Mouse (Mus musculus) neural tube, embryonic 14.5 days (tissue): ENCODE results near the gene Kcnq2. TPM values are rescaled to one million over a fixed set of nuclear protein-coding genes. Genes with fewer than 3 reads are reported as not detected.

Source experiments
- ATAC-seq: fragments of 200-750 bp; cut with Nextera tagmentation; 2 replicates; pipeline ENCODE4 v1.8.0; 2017; ENCODE audit warnings: low read depth, mild to moderate bottlenecking, moderate TSS enrichment, moderate library complexity
- H3K27ac ChIP-seq: fragments of 300-500 bp; sonication (generic); 2 replicates; pipeline ENCODE4 v1.5.1; 2014; ENCODE audit warnings: low read depth, mild to moderate bottlenecking, control low read depth, low read length, moderate library complexity, mixed read lengths
- H3K27me3 ChIP-seq: fragments of 300-500 bp; sonication (generic); 2 replicates; pipeline ENCODE4 v1.6.1; 2014; ENCODE audit warnings: low read length; ENCODE audit not compliant: control insufficient read depth, insufficient read depth
- H3K36me3 ChIP-seq: fragments of 300-500 bp; sonication (generic); 2 replicates; pipeline ENCODE4 v1.6.1; 2014; ENCODE audit warnings: low read length, mixed read lengths; ENCODE audit not compliant: control insufficient read depth, insufficient read depth
- H3K4me1 ChIP-seq: fragments of 300-500 bp; sonication (generic); 2 replicates; pipeline ENCODE4 v1.6.1; 2014; ENCODE audit warnings: low read length; ENCODE audit not compliant: control insufficient read depth, insufficient read depth
- H3K4me2 ChIP-seq: fragments of 300-500 bp; sonication (generic); 2 replicates; pipeline ENCODE4 v1.6.1; 2014; ENCODE audit warnings: mild to moderate bottlenecking, low read depth, low read length, control low read depth
- H3K4me3 ChIP-seq: fragments of 300-500 bp; sonication (generic); 2 replicates; pipeline ENCODE4 v1.5.1; 2014; ENCODE audit warnings: low read depth, low read length, control low read depth, mixed read lengths
- H3K9ac ChIP-seq: fragments of 300-500 bp; sonication (generic); replicated peaks from 2 replicates; pipeline ENCODE4 v1.6.1; 2014; ENCODE audit warnings: low read depth, mild to moderate bottlenecking, control low read depth, low read length, mixed read lengths
- H3K9me3 ChIP-seq: fragments of 300-500 bp; sonication (generic); 2 replicates; pipeline ENCODE4 v1.6.1; 2016; ENCODE audit warnings: low read length; ENCODE audit not compliant: control insufficient read depth
- WGBS: fragments of 180-500 bp; shearing (Covaris S2); extraction: QIAGEN DNeasy Blood & Tissue Kit; methylation state at CpG from one replicate; pipeline ENCODE4 v1.1.7; 2014; 5-methylcytosine and 5-hydroxymethylcytosine counted together
- polyA plus RNA-seq: library from polyadenylated mRNA; unstranded; fragments of >200 nt; fragmentation: Nextera tagmentation; extraction: Ambion mirVana; gene quantifications from 2 replicates; pipeline ENCODE4 v1.2.1, GENCODE M21; 2014

Gene Kcnq2
- polyA plus RNA-seq, 1 experiment from 2014 or later = 56.7 TPM

DNA sequence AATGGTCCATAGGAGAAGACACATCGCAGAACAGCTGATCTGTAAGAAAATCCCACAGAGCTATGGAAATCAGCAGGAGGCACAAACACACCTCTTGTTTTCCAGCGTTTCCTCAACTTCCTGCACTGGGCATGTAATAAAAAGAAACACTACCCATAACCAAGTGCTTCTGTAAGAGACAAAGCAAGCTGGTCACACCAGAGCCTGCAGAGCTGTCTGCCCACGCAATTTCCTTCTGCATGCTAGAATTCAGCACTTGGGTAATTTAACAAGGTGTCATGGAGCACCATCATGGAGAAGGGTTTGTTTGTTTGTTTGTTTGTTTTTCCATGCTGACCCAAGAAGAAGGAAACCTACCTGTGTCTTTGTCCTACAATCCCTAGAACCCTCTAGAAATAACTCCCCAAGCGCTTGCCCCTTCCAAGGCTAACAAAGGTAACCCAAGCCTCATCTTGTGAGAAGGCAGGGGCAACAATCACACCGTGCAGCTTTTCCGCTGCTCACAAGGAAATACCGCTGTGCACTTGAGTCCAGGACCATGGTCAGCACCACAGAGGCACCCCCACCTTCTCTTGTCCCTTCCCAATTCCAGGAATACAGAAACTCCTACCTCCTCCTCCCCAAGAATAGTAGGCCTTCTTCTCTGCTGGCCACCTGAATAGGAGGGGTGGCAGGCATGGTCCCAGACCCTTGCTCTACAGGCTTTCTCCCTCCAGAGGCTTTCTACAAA is 9.2 kb downstream of the Kcnq2 start:
- 53% methylated on average over 7 of the region's 7 CpGs for WGBS
- Histone ChIP-seq H3K27ac (no peak overlapping the region), H3K27me3 (no peaks in the 10 kb centered on the region), H3K4me1 (peaks cover 28% of the 10 kb centered on the region), H3K36me3 (no peaks in the 10 kb centered on the region), H3K4me3 (no peak overlapping the region), H3K4me2 (no peak overlapping the region), H3K9ac (no peak overlapping the region), H3K9me3 (no peaks in the 10 kb centered on the region)
- ATAC-seq = no peak

DNA sequence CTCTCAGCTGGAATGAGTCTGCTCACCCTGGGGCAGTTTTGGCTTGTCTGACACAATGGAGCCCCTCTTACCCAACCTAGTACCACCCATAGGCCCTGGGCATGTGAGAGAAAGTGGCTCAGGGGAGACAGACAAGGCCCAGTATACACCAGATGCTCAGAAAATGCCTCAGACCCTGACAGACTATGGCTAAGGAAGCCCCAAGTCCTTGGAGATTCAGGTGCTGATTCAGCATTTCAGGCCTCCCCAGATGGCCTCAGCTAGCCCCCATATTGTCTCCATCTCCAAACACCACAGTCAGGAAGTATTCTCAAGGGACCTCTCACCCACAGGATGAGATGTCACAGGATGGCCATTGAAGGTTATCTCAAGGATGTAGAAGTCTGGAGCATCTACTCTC is 12.5 kb downstream of the Kcnq2 start:
- Histone ChIP-seq H3K9me3 (no peaks in the 10 kb centered on the region), H3K4me2 (no peak overlapping the region), H3K4me1 (peaks cover 32% of the 10 kb centered on the region), H3K27ac (peak overlapping the region; percentile 7; the same call in 1 of the 2 replicates), H3K36me3 (no peaks in the 10 kb centered on the region), H3K4me3 (no peak overlapping the region), H3K27me3 (no peaks in the 10 kb centered on the region), H3K9ac (no peak overlapping the region)
- no peak for ATAC-seq

DNA sequence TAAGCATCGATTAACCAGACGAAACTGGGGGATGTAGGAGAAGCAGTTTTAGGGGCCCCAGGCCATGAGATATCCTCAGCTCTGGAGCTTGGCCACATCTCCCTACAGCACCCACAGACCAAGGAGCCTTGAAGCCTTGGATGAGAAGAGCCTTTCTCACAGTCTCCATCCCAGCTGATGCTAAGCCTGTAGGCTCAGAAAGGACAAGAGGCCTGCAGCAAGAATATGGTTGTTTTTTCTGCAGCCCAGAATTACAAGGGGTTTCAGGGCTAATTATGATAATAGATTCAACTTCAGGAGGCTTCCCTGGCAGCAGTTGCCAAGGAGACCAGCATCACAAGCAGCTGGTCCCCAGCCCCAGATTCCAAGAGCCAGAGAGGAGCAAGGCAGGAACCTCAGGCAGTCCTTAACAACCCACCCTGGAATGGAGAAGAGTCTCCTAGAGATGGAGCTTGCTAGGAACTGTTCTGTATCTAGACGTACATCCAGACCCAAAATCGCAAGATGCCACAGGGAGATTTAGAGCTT is 14.1 kb downstream of the Kcnq2 start:
- no peaks in the 10 kb centered on the region for H3K36me3 ChIP-seq
- no peak overlapping the region for H3K9ac ChIP-seq
- no peaks in the 10 kb centered on the region for H3K27me3 ChIP-seq
- H3K4me1 ChIP-seq = peaks cover 32% of the 10 kb centered on the region
- no peak overlapping the region for H3K27ac ChIP-seq
- H3K4me2 ChIP-seq = no peak overlapping the region
- ATAC-seq = no peak
- no peak overlapping the region for H3K4me3 ChIP-seq
- H3K9me3 ChIP-seq = no peaks in the 10 kb centered on the region
- WGBS = 60% methylated on average over 4 of the region's 4 CpGs

DNA sequence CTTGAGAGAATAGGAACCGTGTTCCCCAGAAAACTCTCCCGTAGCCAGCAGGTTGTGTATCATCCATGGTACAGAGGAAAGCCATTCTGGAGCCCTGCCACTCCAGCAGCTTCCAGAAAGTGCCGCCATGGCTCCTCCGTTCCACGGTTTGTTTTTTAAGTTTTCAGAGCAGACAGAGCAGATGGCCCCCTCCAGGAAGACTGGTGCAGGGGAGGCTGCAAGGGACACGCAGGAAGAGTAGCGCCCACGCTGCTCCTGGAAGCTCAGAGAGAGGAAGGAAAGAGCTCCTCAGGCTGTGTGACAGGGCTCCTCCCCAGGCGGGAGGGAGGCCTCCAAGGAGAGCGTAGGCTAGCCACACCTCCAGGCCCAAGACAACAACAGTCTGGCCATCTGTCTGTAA is 15.1 kb downstream of the Kcnq2 start:
- Histone ChIP-seq H3K4me3 (no peak overlapping the region), H3K4me1 (peaks cover 35% of the 10 kb centered on the region), H3K36me3 (no peaks in the 10 kb centered on the region), H3K27ac (no peak overlapping the region), H3K9me3 (no peaks in the 10 kb centered on the region), H3K27me3 (no peaks in the 10 kb centered on the region), H3K4me2 (no peak overlapping the region), H3K9ac (no peak overlapping the region)
- 44% methylated on average over 10 of the region's 10 CpGs for WGBS
- no peak for ATAC-seq

DNA sequence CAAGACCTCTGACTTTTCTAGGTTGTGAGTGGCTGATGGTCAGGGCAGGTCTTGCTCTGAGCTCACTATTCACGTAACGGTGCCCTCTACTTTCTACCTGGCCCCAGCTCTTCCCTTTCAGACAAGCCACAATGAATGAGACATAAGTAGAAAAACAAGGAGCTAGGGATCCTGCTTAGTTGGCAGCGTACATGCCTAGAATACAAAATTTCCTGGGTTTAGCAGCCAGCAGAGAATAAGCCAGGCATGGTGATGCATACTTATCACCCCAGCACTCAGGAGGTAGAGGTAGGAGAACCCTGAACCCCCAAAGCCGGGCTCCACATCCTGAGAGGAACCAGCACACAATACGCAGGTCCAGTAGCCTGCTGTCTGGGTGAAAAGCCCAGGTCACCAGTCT is 18.7 kb downstream of the Kcnq2 start:
- Histone ChIP-seq H3K4me3 (no peak overlapping the region), H3K9me3 (no peaks in the 10 kb centered on the region), H3K4me1 (peaks cover 31% of the 10 kb centered on the region; the same call in 1 of the 2 replicates), H3K27ac (no peak overlapping the region), H3K4me2 (no peak overlapping the region), H3K9ac (no peak overlapping the region), H3K36me3 (peaks cover 8% of the 10 kb centered on the region; the same call in 1 of the 2 replicates), H3K27me3 (no peaks in the 10 kb centered on the region)
- ATAC-seq = no peak
- 87% methylated on average over 5 of the region's 5 CpGs for WGBS

DNA sequence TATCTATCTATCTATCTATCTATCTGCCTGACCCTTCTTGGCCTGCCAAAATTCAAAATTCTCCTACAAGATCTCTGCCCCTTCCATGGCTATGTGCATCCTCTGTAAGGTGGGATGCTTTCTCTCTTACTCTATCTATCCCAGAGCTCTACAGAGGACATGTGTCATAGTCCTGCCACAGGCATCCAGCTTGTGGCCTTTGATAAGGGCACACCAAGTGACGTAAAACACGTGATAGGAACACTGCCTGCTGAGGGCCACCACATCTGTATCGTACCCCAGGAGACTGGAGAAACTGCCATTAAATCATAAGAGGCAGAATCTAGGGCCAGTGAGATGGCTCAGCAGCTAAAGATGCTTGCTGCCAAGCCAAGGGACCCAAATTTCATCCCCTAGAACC is 19.7 kb downstream of the Kcnq2 start:
- Histone ChIP-seq H3K4me1 (peaks cover 22% of the 10 kb centered on the region; the same call in 1 of the 2 replicates), H3K27me3 (no peaks in the 10 kb centered on the region), H3K4me2 (no peak overlapping the region), H3K36me3 (peaks cover 8% of the 10 kb centered on the region; the same call in 1 of the 2 replicates), H3K9ac (no peak overlapping the region), H3K27ac (no peak overlapping the region), H3K4me3 (no peak overlapping the region), H3K9me3 (no peaks in the 10 kb centered on the region)
- ATAC-seq = no peak
- WGBS = 68% methylated on average over 3 of the region's 3 CpGs

DNA sequence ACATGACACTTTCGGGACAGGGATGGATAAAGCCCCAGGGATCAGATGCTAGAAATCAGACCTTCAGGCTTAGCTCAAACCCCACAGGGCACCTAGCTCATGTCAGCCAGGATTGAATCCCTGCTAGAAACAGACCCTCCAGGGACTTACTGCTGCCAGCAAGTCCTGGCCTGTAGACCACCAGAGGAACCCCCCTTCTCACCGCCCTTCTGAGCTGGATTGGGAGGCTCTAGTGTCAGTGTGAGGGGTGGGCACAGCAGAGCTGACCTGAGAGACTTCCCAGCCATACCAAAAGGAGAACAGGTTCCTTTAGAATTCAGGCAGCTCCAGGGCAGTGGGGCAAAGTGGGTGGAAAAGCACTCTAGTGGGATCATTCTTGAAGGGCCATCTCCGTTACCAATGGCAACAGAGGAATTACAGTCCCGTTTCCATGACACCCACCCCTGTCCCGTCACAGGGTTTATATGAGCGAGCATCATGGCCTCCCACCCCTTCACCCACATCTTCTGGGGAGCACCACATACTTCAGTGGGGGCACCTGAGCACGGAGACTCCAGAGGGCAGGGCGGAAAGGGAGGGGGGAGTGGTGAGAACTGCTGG is 21.2 kb downstream of the Kcnq2 start:
- peak; percentile 68; the same call in 1 of the 2 replicates for ATAC-seq
- WGBS = 41% methylated on average over 8 of the region's 8 CpGs

DNA sequence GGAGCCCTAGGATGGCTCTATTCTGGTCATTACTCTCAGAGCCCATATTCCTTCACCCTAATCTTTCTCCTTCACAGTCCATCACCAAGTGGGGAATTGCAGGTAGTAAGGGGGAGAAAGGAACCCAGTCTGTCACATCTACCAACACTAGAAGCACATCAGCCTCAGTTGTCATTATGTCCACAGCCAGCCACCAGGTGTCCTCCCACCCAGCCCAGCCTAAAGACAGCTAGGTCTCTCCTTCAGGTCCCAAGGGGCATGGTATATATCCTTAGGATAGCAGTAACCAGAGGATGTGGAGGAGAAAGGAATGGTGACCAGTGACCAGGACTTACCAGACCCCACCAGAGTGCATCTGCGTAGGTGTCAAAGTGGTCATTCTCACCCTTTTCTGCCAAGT is 23.4 kb downstream of the Kcnq2 start:
- no peak for ATAC-seq
- Histone ChIP-seq H3K4me3 (no peak overlapping the region), H3K4me1 (peaks cover 14% of the 10 kb centered on the region; the same call in 1 of the 2 replicates), H3K9me3 (no peaks in the 10 kb centered on the region), H3K27me3 (no peaks in the 10 kb centered on the region), H3K27ac (no peak overlapping the region), H3K4me2 (no peak overlapping the region), H3K9ac (no peak overlapping the region), H3K36me3 (peaks cover 8% of the 10 kb centered on the region; the same call in 1 of the 2 replicates)
- 96% methylated on average over 1 of the region's 1 CpGs for WGBS

More for the DNA sequence above, 21.2 kb downstream of the Kcnq2 start:
- H3K27me3 ChIP-seq = no peaks in the 10 kb centered on the region
- H3K9ac ChIP-seq = no peak overlapping the region
- no peaks in the 10 kb centered on the region for H3K9me3 ChIP-seq
- no peak overlapping the region for H3K4me3 ChIP-seq
- H3K4me2 ChIP-seq = no peak overlapping the region
- H3K36me3 ChIP-seq = peaks cover 8% of the 10 kb centered on the region; the same call in 1 of the 2 replicates
- no peak overlapping the region for H3K27ac ChIP-seq
- peaks cover 17% of the 10 kb centered on the region; the same call in 1 of the 2 replicates for H3K4me1 ChIP-seq

DNA sequence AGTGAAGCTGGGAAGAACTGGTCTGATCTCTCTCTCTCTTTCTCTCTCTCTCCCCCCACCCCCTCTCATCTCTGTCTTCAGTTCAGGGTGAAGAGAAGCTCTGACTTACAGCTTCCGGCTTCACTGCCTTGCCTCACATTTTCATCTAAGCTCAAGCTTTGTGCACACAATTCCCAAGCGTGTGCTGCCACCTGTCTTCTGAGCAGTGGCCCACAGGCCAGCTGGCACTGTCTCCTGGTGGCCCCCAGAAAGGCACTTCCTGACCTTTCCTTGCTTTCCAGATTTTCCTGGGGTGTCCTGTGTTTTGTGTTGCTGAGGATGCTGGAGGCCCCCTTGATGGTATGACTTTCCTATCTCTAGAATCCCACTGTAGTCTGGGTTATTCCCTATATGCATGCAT is 31.0 kb downstream of the Kcnq2 start:
- Histone ChIP-seq H3K27me3 (no peaks in the 10 kb centered on the region), H3K4me2 (no peak overlapping the region), H3K9me3 (no peaks in the 10 kb centered on the region), H3K4me1 (peaks cover 9% of the 10 kb centered on the region; the same call in 1 of the 2 replicates), H3K36me3 (peaks cover 4% of the 10 kb centered on the region), H3K4me3 (no peak overlapping the region), H3K27ac (no peak overlapping the region), H3K9ac (no peak overlapping the region)
- 48% methylated on average over 2 of the region's 2 CpGs for WGBS
- no peak for ATAC-seq
